Mouse (Mus musculus) adrenal gland, adult (tissue): ENCODE measurements at regions not wholly inside any gene's neighbourhood (a gene's known extent, or its start where the extent isn't known, plus 50 kb on each side); places are given as distances from the start of the nearest gene placed in this dataset.

ENCODE experiments used
- DNase-seq, 2 experiments: peaks; one replicate each; pipeline ENCODE4 v3.0.0; 2022 to 2023; ENCODE audit warnings: low spot score in 1 of 2; ENCODE audit not compliant: inconsistent age in 2 of 2

- DNase-seq: peak in 1 of 2 experiments; percentile 29
These were observed 109.9 kb upstream of the Rxfp2 start for GRCm38 (mm10) chr5:149908376-149909078.

GRCm38 (mm10) chr5:149909108-149909739 is 109.3 kb upstream of the Rxfp2 start:
- DNase-seq: peak; percentile 18 to 65

- no peak for DNase-seq
These were observed 108.5 kb upstream of the Rxfp2 start for GRCm38 (mm10) chr5:149909971-149910370.

- no peak for DNase-seq
These were observed 106.5 kb upstream of the Rxfp2 start for GRCm38 (mm10) chr5:149911968-149912367.

- no peak for DNase-seq
These were observed 102.7 kb upstream of the Rxfp2 start for GRCm38 (mm10) chr5:149915761-149916160.

GRCm38 (mm10) chr5:149917374-149917773 is 101.1 kb upstream of the Rxfp2 start:
- DNase-seq: peak in 1 of 2 experiments; percentile 49

- DNase-seq: peak in 1 of 2 experiments; percentile 36
These were observed 99.4 kb upstream of the Rxfp2 start for GRCm38 (mm10) chr5:149919097-149919496.

GRCm38 (mm10) chr5:149920326-149920725 is 98.1 kb upstream of the Rxfp2 start:
- DNase-seq: peak in 1 of 2 experiments; percentile 81

- DNase-seq: peak; percentile 33 to 71
These were observed 94.0 kb upstream of the Rxfp2 start for GRCm38 (mm10) chr5:149924501-149924900.

GRCm38 (mm10) chr5:149926786-149927185 is 91.7 kb upstream of the Rxfp2 start:
- DNase-seq: no peak

- DNase-seq: no peak
These were observed 86.8 kb upstream of the Rxfp2 start for GRCm38 (mm10) chr5:149931574-149932161.

GRCm38 (mm10) chr5:149932220-149932619 is 86.3 kb upstream of the Rxfp2 start:
- DNase-seq: no peak

- no peak for DNase-seq
These were observed 72.8 kb upstream of the Rxfp2 start for GRCm38 (mm10) chr5:149945651-149946050.

GRCm38 (mm10) chr5:149947491-149947890 is 71.0 kb upstream of the Rxfp2 start:
- no peak for DNase-seq

- peak; percentile 70 to 84 for DNase-seq
These were observed 61.5 kb upstream of the Rxfp2 start for GRCm38 (mm10) chr5:149956931-149957330.

- no peak for DNase-seq
These were observed 57.3 kb upstream of the Rxfp2 start for GRCm38 (mm10) chr5:149961178-149961577.

- peak in 1 of 2 experiments; percentile 22 for DNase-seq
These were observed 53.7 kb upstream of the Rxfp2 start for GRCm38 (mm10) chr5:149964748-149965147.
